Mouse (Mus musculus) heart, adult 10 weeks (tissue): ENCODE results near the gene Map4. TPM values are rescaled to one million over a fixed set of nuclear protein-coding genes. Genes with fewer than 3 reads are reported as not detected.

Experiments used
- polyA plus RNA-seq: library from polyadenylated mRNA; stranded (reverse); fragments of 350-450 nt; fragmentation: Illumina TruSeq; extraction: RNeasy Lipid Tissue Mini Kit (QIAGEN cat#74804); gene quantifications from one replicate; pipeline ENCODE4 v1.2.3, GENCODE M21; 2014; ENCODE audit warnings: low read depth, low replicate concordance

The Map4 gene
- polyA plus RNA-seq, result 202 TPM

DNA sequence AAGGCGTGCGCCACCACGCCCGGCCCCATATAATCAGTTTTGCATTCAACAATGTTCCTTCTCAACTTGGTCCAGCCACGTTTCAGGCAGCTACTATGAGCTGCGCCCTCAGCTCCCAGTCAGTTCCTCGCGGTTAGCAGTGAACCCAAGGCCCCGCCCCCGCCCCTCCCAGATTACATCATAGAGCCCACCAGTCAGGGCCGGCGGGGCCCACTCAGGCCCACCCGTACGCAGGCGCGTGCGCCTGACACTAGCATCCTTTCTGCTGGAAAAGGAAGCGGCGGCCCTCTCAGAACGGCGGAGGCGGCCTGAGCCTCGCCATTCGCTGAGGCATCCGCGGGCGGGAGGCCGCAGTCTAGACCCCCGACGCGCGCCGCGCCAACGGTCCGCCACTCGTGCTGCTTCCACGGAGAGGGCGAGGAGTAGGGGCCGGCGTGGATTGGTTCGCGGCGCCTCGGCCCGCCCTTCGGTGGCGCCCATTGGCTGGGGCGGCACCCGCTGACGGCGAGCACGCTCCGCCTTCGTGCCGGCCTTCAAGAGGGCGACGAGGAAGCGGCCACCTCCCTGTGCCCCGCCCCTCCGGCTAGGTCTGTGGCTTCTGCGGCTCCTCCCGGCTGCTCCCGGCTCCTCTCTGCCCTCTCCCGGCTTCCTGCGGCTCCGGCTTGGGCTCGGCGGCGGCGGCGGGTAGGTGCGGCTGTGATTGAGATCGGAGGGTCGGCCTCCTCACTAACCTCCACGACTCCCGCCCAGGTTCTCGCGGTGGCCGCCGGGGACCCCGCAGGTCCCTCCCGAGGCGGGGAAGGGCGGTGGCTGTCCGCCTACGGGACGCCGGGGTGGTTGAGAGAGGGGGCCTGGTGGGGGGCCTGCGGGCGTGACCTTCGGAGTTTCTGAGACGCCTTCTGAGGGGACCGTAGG lies at the start of gene Map4:
Map4 (plus strand) TSS at position 204 of the 915 bp plus-strand sequence.

DNA sequence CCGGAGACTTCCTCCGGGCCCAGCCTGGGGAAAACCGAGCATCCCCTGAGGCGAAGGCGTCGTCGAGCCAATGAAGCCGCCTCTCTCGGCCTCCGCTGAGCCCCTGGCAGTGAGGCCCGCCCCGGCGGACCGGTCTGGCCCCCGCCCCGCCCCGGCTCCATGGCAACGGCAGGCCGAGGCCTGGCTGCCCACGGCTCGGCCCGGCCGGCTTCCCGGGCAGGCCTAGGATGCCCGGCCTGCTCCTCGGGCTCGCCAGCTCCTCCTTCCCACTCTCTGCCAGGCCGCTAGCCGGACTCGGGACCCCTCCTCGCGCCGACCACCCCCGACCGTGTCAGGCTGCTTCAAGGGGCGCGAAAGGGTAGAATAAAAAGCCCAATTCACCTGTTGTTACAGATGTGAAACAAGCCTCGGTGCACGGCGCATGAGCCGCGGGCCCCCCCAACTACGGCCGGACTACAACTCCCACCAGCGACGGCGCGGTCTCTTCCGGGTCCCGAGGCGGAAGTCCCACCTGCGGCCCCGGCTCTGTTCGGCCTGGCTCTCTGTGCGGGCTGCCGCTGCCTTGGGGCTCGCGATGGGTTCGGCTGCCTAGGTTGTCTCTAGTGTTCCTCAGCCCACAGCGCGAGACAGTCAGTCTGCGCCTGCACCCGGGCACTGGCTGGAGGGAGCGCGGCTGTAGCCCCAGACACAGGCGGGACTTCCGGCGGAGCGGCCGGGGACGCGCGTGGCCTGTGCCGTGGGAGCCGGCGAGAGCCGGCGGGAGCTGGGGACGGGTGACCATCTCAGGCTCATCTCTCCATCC lies 185.9 kb downstream of the Map4 start, which contains the start of gene Smarcc1:
Smarcc1 (plus strand) TSS at position 732 of the 802 bp plus-strand sequence.

GRCm38 (mm10) chr9:110117779-110118139 lies 186.5 kb downstream of the Map4 start, which contains the start of gene Dhx30:
Dhx30 (minus strand) TSS chr9:110117830.

Other genes starting within 250 kb of the Map4 start
- gene Fbxw18, start 228.8 kb upstream of the Map4 start, polyA plus RNA-seq, result not detected
- not detected for gene Fbxw26, start 185.4 kb upstream of the Map4 start, polyA plus RNA-seq
- gene Fbxw27, start 140.8 kb upstream of the Map4 start, polyA plus RNA-seq, result not detected
- not detected for gene Spink8, start 119.2 kb upstream of the Map4 start, polyA plus RNA-seq
- gene Nme6, start 98.7 kb upstream of the Map4 start, polyA plus RNA-seq, result 30.3 TPM
- not detected for gene Camp, start 81.8 kb upstream of the Map4 start, polyA plus RNA-seq
- 4.0 TPM for gene Cdc25a, start 55.9 kb upstream of the Map4 start, polyA plus RNA-seq
- gene Smarcc1, start 186.2 kb downstream of the Map4 start, polyA plus RNA-seq, result 16.8 TPM
- gene Dhx30, start 186.4 kb downstream of the Map4 start, polyA plus RNA-seq, result 41.1 TPM